28 mouse cellular contexts compared by ENCODE assay signal in the genomic region with DNA sequence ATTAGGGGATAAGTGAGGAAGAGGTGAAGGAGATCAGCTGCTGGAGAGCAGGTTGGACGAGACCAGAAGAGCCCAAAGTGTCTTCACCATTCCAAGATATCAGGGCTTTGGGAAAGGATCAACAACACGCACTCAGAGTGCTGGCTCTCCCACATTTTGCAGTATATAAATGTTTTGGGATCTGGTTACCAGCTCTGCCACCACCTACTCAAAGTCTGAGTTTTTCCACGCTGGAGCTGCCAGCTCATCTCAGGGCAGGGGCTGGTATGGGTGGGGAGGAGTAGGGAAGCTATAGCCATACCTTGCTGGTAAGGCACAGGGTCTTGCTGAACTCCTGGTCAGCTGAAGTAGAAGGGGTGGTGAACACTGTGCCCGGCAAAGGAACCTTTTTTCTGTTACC. TPM values are rescaled to one million over a fixed set of nuclear protein-coding genes. Genes with fewer than 3 reads are reported as not detected.
A peak's percentile ranks its signal among the peaks of the same experiment; 100 is the strongest.
DNase-seq lines count a peak whose midpoint lies in the region; ATAC-seq lines count a peak whose summit lies in the region.
"Had no signal": no experiment of that assay in that cellular context is flagged by ENCODE, and none has a peak within 500 bp of the region (broad histone marks: within the 10 kb centered on the region; RNA-seq: fewer than 3 reads in every experiment).

No protein-coding gene starts in this region.

- H3K4me2 ChIP-seq in heart, embryonic 13.5 days, result no peak overlapping the region
- H3K4me2 ChIP-seq in kidney, embryonic 16.5 days (replicated peaks; ENCODE audit: low read depth, low read length), result no peak overlapping the region
- H3K4me2 ChIP-seq in lung, embryonic 16.5 days (ENCODE audit: low read depth, low read length), result no peak overlapping the region
- H3K4me2 ChIP-seq: embryonic facial prominence, embryonic 12.5 days; hindbrain, embryonic 14.5 days; liver, embryonic 13.5 days had no signal

- no peaks in the 10 kb centered on the region for H3K27me3 ChIP-seq in heart, embryonic 13.5 days (replicated peaks)
- no peaks in the 10 kb centered on the region for H3K27me3 ChIP-seq in kidney, embryonic 16.5 days (ENCODE audit: insufficient read depth, low read length)
- no peaks in the 10 kb centered on the region for H3K27me3 ChIP-seq in lung, embryonic 16.5 days (ENCODE audit: control insufficient read depth, insufficient read depth, low read depth, low read length)
- H3K27me3 ChIP-seq: embryonic facial prominence, embryonic 12.5 days; liver, embryonic 13.5 days had no signal

- H3K9ac ChIP-seq in heart, embryonic 13.5 days, result no peak overlapping the region
- no peak overlapping the region for H3K9ac ChIP-seq in kidney, embryonic 16.5 days (replicated peaks; ENCODE audit: low read length)
- no peak overlapping the region for H3K9ac ChIP-seq in lung, embryonic 16.5 days (ENCODE audit: low read length)
- H3K9ac ChIP-seq: embryonic facial prominence, embryonic 12.5 days; hindbrain, embryonic 14.5 days; liver, embryonic 13.5 days had no signal

- peak overlapping the region; percentile 58; the same call in 1 of the 2 replicates for H3K27ac ChIP-seq in heart, embryonic 13.5 days (replicated peaks)
- peak overlapping the region; percentile 52; the same call in 1 of the 2 replicates for H3K27ac ChIP-seq in kidney, embryonic 16.5 days (ENCODE audit: low read length)
- peak overlapping the region; percentile 51; the same call in 1 of the 2 replicates for H3K27ac ChIP-seq in lung, embryonic 16.5 days (ENCODE audit: low read length)
- H3K27ac ChIP-seq: embryonic facial prominence, embryonic 12.5 days; hindbrain, embryonic 14.5 days; kidney, postnatal 0 days; liver, embryonic 13.5 days had no signal

- WGBS in heart, embryonic 13.5 days, result 69% methylated on average over 4 of the region's 4 CpGs
- WGBS in kidney, embryonic 16.5 days, result 77% methylated on average over 4 of the region's 4 CpGs
- WGBS in lung, embryonic 16.5 days, result 66% methylated on average over 4 of the region's 4 CpGs

- H3K36me3 ChIP-seq in heart, embryonic 13.5 days, result no peaks in the 10 kb centered on the region
- no peaks in the 10 kb centered on the region for H3K36me3 ChIP-seq in kidney, embryonic 16.5 days (ENCODE audit: insufficient read depth, low read length)
- H3K36me3 ChIP-seq in lung, embryonic 16.5 days (ENCODE audit: control insufficient read depth, insufficient read depth, low read length), result no peaks in the 10 kb centered on the region
- H3K36me3 ChIP-seq: embryonic facial prominence, embryonic 12.5 days; G1E; liver, embryonic 13.5 days had no signal

- H3K4me3 ChIP-seq in heart, embryonic 13.5 days, result no peak overlapping the region
- no peak overlapping the region for H3K4me3 ChIP-seq in kidney, embryonic 16.5 days (ENCODE audit: low read length)
- no peak overlapping the region for H3K4me3 ChIP-seq in lung, embryonic 16.5 days (ENCODE audit: low read length)
- H3K4me3 ChIP-seq: embryonic facial prominence, embryonic 12.5 days; erythroblast, embryonic 14.5 days; liver, embryonic 13.5 days had no signal

- no peak for DNase-seq in heart, postnatal 4 days
- no peak for DNase-seq in kidney, postnatal 4 days
- DNase-seq in lung, adult 18-20 months, result no peak
- no peak for DNase-seq in ovary, postnatal 36 days (ENCODE audit: low spot score)
- DNase-seq: adrenal gland, postnatal 14 days; cerebellum, adult 11 months; cerebellum, postnatal 10 days; liver, embryonic 13.5 days; thymus, adult 2 months had no signal

- ATAC-seq in heart, embryonic 13.5 days (ENCODE audit: extremely low read depth, insufficient number of reproducible peaks, low FRiP score, low TSS enrichment), result no peak
- ATAC-seq in kidney, embryonic 16.5 days (ENCODE audit: low FRiP score, low TSS enrichment), result no peak
- ATAC-seq in lung, embryonic 16.5 days (ENCODE audit: low read depth), result no peak
- ATAC-seq in erythroid progenitor cell, adult 5-6 weeks (replicated peaks; ENCODE audit: low FRiP score, poor library complexity, severe bottlenecking), result 0 out of 2 replicates have a peak, but pooled peaks have one; percentile 25
- ATAC-seq: forebrain, embryonic 14.5 days had no signal

- no peaks in the 10 kb centered on the region for H3K9me3 ChIP-seq in heart, embryonic 13.5 days
- H3K9me3 ChIP-seq in kidney, embryonic 16.5 days (ENCODE audit: low read length), result peaks cover 3% of the 10 kb centered on the region; the same call in 1 of the 2 replicates
- H3K9me3 ChIP-seq in lung, embryonic 16.5 days (ENCODE audit: control insufficient read depth, low read length), result no peaks in the 10 kb centered on the region
- H3K9me3 ChIP-seq: embryonic facial prominence, embryonic 12.5 days; G1E; liver, embryonic 13.5 days had no signal

- H3K4me1 ChIP-seq in heart, embryonic 13.5 days, result no peaks in the 10 kb centered on the region
- H3K4me1 ChIP-seq in kidney, embryonic 16.5 days (ENCODE audit: insufficient read depth, low read length), result no peaks in the 10 kb centered on the region
- H3K4me1 ChIP-seq in lung, embryonic 16.5 days (replicated peaks; ENCODE audit: control insufficient read depth, insufficient read depth, low read length), result no peaks in the 10 kb centered on the region
- H3K4me1 ChIP-seq: embryonic facial prominence, embryonic 12.5 days; liver, embryonic 13.5 days had no signal

RNA-seq across cellular contexts. Expression of a gene that starts 5.6 kb away (rescaled TPM):
- not detected in 2 replicates for polyA plus RNA-seq in heart, embryonic 13.5 days (2015; fragmentation: Nextera tagmentation; extraction: Ambion mirVana)
- not detected for total RNA-seq in heart, postnatal 4 days (2021)
- polyA plus RNA-seq in kidney, embryonic 16.5 days (2015; fragmentation: Nextera tagmentation; extraction: Ambion mirVana), result not detected in 2 replicates
- not detected in 2 replicates for polyA plus RNA-seq in lung, embryonic 16.5 days (2015; fragmentation: Nextera tagmentation; extraction: Ambion mirVana)
- total RNA-seq in erythroid progenitor cell, adult 5-6 weeks (2015; ENCODE audit: low replicate concordance), result not detected in 2 replicates
- not detected in 2 replicates for total RNA-seq in erythroid progenitor cell, adult 5-6 weeks (2017; ENCODE audit: low replicate concordance)
- total RNA-seq: adrenal gland, postnatal 14 days; G1E; gastrocnemius, adult 8-10 months; granulocyte monocyte progenitor cell, adult 5-6 weeks; heart, postnatal 25 days; layer of hippocampus, adult 18-20 months; midbrain, postnatal 0 days; neutrophil, adult 5-6 weeks had no signal
- polyA plus RNA-seq: embryonic facial prominence, embryonic 12.5 days; erythroblast, embryonic 14.5 days; forebrain, embryonic 14.5 days; G1E; hindbrain, embryonic 14.5 days; intestine, embryonic 14.5 days; kidney, postnatal 0 days; limb, embryonic 11.5 days; liver, embryonic 13.5 days; midbrain, postnatal 0 days; small intestine, adult 2 months; thymus, adult 2 months had no signal
